Mouse (Mus musculus) kidney, adult 9 months (tissue): ENCODE results near the gene Rxfp2.

Experiments
- DNase-seq: peaks from one replicate; pipeline ENCODE4 v3.0.0; 2022

The Rxfp2 gene

DNA sequence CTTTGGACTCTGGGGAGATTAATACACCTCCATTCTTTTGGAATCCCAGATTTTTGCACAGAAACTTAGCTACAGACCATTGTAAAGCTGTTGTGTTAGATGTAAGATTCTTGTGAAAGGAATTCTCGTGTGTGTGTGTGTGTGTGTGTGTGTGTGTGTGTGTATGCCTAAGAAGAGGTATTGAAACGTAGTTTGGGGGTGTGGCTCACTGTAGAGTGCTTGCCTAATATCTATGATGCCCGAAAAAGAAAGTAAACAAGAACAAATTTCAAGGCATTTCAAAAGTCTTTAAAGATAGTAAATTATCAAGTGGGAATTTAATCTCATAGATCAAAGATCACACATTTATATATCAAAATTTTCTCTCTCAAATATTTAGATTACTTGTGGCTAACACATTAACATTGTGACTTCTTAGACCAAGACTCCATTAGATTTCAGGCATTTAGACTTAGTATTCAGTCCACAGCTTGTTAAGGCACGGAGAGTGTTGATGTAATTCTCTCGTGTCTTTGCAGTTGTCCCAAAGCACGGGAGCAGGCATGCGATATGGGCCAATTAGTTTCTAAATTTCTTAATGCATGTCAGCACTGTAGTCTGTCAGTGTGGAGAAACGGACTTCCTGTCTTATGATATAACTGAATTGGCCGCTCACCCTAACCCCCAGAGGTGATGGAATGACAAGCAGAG lies 97.9 kb downstream of the Rxfp2 start:
- DNase-seq = no peak

DNA sequence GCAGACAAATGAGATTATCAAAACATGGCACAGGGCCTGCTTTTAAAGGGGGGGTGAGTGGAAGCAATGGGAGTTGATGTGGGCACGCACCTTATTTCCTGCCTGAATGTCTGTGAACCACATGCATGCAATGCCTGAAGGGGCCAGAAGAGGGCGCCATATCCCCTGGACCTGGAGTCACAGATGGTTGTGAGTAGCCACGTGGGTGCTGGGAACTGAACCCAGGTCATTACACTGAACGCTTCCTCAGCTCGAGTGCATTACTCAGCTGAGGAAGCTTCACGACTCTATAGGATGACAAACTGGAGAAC lies 98.4 kb downstream of the Rxfp2 start:
- DNase-seq = no peak

GRCm38 (mm10) chr5:150118124-150118454 lies 99.6 kb downstream of the Rxfp2 start:
- no peak for DNase-seq

DNA sequence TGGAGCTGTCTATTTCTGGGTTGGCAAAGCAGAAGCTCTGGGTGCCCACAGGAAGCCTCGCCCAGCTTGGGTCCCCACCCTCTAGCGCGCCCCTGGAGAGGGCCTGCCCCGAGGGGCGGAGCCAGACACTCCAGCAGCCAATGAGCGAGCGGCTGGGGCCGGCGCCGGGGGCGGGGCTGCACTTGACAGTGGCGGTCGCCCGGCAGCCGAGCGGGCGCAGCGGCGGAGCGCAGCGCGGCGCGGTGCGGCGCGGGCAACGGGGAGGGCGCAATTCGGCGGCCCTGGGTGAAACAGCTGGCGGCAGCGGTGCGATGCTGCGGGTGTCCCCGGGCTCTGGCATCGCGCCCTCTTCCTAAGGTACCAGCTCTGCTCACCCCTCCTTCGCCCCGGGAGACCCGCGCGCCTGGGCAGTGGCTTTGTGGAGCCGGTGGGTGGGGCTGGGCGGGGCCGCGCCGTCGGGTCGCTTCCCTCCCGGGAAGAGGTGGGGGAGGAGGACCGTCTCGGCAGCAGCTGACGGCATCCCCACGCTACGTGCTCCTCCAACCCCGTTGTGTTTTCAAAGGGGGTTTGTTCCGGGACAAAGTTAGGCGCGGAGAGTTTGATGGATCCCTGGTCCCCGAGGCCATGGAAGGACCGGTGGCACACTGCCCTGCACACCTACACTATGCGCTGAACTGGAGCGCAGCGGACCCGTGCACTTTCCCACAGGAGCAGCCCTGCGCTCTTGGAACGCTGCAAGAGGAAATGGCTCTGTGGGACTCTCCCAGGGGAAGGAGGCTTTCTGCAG lies 100.2 kb downstream of the Rxfp2 start, which contains the start of gene Fry:
Fry (plus strand) TSS at position 191 of the 787 bp plus-strand sequence.
- DNase-seq = peak; percentile 86

- DNase-seq = no peak
Observed at GRCm38 (mm10) chr5:150120676-150121075, 102.2 kb downstream of the Rxfp2 start.

DNA sequence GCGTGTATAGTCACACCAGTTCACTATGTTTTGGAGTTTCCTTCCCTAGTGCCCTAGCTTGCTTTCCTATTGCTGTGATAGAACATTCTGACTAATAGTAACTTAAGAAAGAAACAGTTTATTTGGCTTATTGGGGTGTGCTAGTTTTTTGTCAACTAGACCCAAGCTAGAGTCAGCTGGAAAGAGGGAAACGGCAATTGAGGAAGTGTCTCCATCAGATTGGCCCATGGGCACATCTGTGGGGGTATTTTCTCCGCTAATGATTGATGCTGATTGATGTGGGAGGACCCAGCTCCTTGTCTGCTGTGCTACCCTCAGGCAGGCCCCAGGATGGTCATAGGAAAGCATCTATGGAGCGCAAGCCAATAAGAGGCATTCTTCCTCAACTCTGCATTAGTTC lies 103.6 kb downstream of the Rxfp2 start:
- DNase-seq = no peak

DNA sequence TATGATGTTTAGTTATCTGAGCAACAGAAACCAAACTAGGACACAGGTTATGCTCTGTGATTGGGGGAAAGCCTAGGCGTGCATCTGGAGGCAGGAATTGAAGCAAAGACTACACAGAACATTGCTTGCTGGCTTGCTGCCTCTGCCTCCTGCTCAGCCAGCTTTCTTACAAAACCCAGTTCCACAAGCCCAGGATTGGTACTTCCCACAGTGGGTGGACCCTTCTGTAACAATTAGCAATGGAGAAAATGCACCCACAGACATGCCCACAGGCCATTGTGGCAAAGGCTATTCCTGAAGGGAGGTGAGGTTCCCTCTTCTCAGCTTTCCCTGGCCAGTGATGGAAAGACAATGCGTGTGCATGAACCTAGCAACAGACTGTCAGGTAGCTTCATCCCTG lies 104.1 kb downstream of the Rxfp2 start:
- DNase-seq = no peak

DNA sequence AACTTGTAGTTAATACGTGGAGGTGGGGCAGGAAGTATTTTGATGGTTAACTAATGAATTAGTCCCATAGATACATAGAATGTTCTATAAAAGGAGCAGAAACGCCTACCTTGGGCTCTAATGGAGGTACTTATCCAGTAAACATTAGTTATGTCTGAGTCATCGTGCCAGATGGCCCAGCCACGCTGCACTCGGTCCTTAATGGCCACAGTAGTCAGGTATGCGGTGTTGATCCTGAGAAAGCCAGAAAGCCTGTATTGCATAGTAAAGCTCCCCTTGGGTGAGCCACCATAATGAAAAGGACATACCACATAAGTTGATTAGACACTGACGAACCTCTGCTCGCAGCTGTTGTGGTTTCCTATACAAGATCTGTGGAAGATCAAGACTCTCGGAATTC lies 107.4 kb downstream of the Rxfp2 start:
- DNase-seq = no peak

- DNase-seq = no peak
Observed at GRCm38 (mm10) chr5:150128432-150128831, 110.0 kb downstream of the Rxfp2 start.

DNA sequence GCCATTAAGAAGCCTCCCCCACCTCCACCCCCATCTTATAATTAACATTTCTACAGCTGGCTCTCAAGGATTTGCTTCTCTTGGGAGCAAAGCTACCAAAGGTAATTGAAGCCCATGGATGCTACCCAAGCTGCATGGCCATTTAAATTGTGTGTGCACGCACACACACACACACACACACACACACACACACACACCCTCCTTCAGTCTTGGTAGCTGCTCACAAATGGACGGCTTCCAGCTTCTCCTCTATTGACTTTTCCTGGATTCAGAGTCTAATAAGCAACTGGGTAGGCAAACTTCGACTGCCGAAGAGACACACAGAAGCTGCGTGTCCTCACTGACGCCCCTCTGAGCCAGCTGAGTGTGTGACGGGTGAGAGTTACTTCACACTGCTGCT lies 111.7 kb downstream of the Rxfp2 start:
- no peak for DNase-seq

DNA sequence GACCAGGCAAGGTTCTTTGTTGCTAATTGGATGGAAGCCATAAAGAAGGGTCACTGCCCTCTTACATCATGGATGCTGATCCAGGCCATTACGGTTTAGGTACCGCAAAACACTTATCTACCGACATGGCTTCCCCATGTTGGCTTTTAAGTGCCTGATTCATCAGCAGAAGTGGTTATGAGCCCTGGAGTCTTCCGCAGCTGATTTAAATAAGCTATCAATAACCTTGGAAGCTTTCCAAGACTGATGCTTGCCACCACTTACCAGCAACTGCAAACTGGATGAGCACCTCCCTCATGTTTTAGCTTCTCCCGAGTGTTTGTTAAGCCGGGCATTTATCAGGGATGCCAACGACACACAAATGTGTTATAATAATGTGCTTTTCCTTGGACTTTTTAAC lies 112.7 kb downstream of the Rxfp2 start:
- DNase-seq = no peak
